Mouse (Mus musculus): Measurements from ENCODE around the gene Olfr38. TPM values are rescaled to one million over a fixed set of nuclear protein-coding genes. Genes with fewer than 3 reads are reported as not detected.

Gene Olfr38
- polyA plus RNA-seq, 1 experiment, result not detected

DNA sequence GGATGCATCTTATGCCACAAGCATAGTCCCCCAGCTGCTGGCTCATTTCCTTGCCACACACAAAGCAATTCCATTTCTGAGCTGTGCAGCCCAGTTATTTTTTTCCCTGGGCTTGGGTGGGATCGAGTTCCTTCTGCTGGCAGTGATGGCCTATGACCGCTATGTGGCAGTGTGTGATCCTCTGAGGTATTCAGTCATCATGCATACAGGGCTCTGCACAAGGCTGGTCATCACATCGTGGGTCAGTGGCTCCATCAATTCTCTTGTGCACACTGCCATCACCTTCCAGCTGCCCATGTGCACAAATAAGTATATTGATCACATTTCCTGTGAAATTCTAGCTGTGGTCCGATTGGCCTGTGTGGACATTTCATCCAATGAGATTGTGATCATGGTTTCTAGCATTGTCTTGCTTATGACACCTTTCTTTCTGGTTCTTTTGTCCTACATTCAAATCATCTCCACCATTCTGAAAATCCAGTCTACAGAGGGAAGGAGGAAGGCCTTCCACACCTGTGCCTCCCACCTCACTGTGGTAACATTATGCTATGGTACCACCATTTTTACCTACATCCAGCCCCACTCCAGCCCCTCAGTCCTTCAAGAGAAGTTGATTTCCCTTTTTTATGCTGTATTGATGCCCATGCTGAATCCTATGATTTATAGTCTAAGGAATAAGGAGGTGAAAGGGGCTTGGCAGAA, 34.2 kb downstream of the Olfr38 start:
- no peak overlapping the region for H3K4me3 ChIP-seq (replicated peaks)
- H3K27me3 ChIP-seq (ENCODE audit: control insufficient read depth), result no peaks in the 10 kb centered on the region
- H3K4me1 ChIP-seq (ENCODE audit: control insufficient read depth), result no peaks in the 10 kb centered on the region
- no peak for TF ChIP-seq TAL1 (IDR thresholded peaks at IDR 0.05; ENCODE audit: low read length)
- TF ChIP-seq GATA1 (IDR thresholded peaks at IDR 0.05; ENCODE audit: low read length), result no peak
- no peaks in the 10 kb centered on the region for H3K9me3 ChIP-seq (ENCODE audit: control insufficient read depth, low read length)
- no peaks in the 10 kb centered on the region for H3K36me3 ChIP-seq (ENCODE audit: control insufficient read depth)

DNA sequence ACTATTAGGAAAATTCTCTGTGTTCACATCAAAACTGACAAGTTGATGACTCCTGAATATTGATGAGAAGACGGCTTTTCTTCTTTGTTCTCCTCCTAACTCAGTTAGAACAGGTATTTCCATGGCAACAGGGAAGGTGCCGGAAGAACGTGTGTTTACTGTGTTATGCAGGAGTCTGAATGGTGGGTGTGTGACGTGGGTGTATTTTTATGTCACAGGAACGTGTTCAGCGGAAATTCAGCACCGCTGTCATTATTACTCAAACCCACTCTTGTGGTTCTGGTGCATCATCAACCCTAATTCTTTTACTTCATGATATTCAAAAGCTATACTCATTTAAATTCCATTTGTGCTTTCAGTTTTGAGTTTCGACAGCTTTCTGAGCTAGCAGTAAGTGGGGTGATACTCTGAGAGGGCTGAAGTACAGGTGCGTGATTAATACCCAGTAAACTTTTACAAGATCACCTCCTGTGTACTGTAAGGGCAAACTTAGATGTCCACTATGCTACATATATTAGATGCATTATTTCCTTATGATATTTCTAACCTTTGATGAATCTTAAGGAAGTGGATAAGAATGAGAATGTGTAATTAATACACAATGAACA, 34.8 kb downstream of the Olfr38 start:
- no peaks in the 10 kb centered on the region for H3K27me3 ChIP-seq (ENCODE audit: control insufficient read depth)
- 0 out of 2 replicates have a peak, but pooled peaks cover under 1% of the 10 kb centered on the region for H3K9me3 ChIP-seq (ENCODE audit: control insufficient read depth, low read length)
- no peak for TF ChIP-seq TAL1 (IDR thresholded peaks at IDR 0.05; ENCODE audit: low read length)
- no peaks in the 10 kb centered on the region for H3K4me1 ChIP-seq (ENCODE audit: control insufficient read depth)
- no peaks in the 10 kb centered on the region for H3K36me3 ChIP-seq (ENCODE audit: control insufficient read depth)
- no peak overlapping the region for H3K4me3 ChIP-seq (replicated peaks)

DNA sequence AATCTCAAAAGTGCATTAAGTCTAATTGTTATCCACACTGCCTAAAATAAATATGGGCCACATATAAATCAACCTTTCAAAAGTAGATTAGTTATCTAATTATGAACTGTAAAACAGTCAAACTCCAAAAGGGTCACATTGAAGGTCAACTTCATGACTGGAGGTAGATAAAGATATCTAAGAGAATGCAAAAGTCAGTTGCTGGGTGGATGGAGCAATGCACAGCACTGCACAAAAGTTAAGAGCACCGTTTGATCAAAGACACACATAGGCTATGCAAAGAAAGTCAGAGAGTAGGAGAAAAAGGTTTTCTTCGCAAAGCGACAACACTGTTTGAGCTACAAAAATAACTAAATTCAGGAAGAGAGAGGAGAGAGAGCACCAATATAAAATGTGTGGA, 38.8 kb downstream of the Olfr38 start:
- Histone ChIP-seq H3K4me3 (replicated peaks) (no peak overlapping the region), H3K4me1 (ENCODE audit: control insufficient read depth) (no peaks in the 10 kb centered on the region), H3K36me3 (ENCODE audit: control insufficient read depth) (no peaks in the 10 kb centered on the region), H3K9me3 (ENCODE audit: control insufficient read depth, low read length) (peaks cover 3% of the 10 kb centered on the region; the same call in 1 of the 2 replicates), H3K27me3 (ENCODE audit: control insufficient read depth) (no peaks in the 10 kb centered on the region)
- no peak for TF ChIP-seq GATA1 (IDR thresholded peaks at IDR 0.05; ENCODE audit: low read length)

DNA sequence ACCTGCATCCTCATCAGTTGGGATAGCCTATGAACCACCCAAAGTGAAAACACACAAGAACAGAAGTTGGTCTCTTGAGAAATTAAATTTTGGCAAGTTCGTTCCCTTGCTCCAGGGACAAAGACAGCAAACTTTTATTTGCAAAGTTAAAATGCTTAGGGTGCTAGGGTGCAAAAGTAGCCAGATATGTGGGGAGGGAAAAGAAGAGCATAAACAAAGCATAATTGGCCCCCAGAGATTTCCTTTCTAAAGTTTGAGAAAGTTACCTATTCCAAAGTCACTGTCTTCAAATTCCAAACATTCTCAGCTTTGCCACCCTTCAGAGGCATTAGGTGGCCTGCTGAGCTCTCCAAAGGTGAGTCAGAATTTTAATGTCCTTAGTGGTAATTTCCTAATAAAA, 55.4 kb downstream of the Olfr38 start, which contains the start of gene Olfr450:
TSS of gene Olfr450 (plus strand) at position 301 of the 400 bp plus-strand sequence.
- Histone ChIP-seq H3K9me3 (ENCODE audit: control insufficient read depth, low read length) (no peaks in the 10 kb centered on the region), H3K4me1 (ENCODE audit: control insufficient read depth) (no peaks in the 10 kb centered on the region), H3K27me3 (ENCODE audit: control insufficient read depth) (no peaks in the 10 kb centered on the region), H3K36me3 (ENCODE audit: control insufficient read depth) (no peaks in the 10 kb centered on the region), H3K4me3 (replicated peaks) (no peak within 1 kb of the TSS)
- TF ChIP-seq GATA1 (IDR thresholded peaks at IDR 0.05; ENCODE audit: low read length), result no peak
- TF ChIP-seq TAL1 (IDR thresholded peaks at IDR 0.05; ENCODE audit: low read length), result no peak

Other genes with a start within 250 kb of the Olfr38 start
- gene Olfr455, start 208.8 kb upstream of the Olfr38 start, polyA plus RNA-seq (2012), result not detected in 2 replicates
- gene Tcaf3, start 158.7 kb upstream of the Olfr38 start, polyA plus RNA-seq (2012), result not detected in 2 replicates
- 0.09 TPM in 1 of 2 replicates, not detected in the other for gene Tcaf2, start 111.2 kb upstream of the Olfr38 start, polyA plus RNA-seq (2012)
- 0.01 TPM in 2 replicates for gene Tcaf1, start 46.3 kb upstream of the Olfr38 start, polyA plus RNA-seq (2012)
- gene Olfr453, start 17.0 kb upstream of the Olfr38 start, polyA plus RNA-seq (2012), result not detected in 2 replicates
- gene Olfr452, start 28.7 kb downstream of the Olfr38 start, polyA plus RNA-seq (2012), result not detected in 2 replicates
- 0.05 TPM in 1 of 2 replicates, not detected in the other for gene Olfr450, start 55.5 kb downstream of the Olfr38 start, polyA plus RNA-seq (2012)
- gene Olfr449, start 78.0 kb downstream of the Olfr38 start, polyA plus RNA-seq (2012), result not detected in 2 replicates
- not detected in 2 replicates for gene Olfr448, start 134.0 kb downstream of the Olfr38 start, polyA plus RNA-seq (2012)
- 0.01 TPM in 1 of 2 replicates, not detected in the other for gene Olfr447, start 152.5 kb downstream of the Olfr38 start, polyA plus RNA-seq (2012)
- not detected in 2 replicates for gene Olfr446, start 165.0 kb downstream of the Olfr38 start, polyA plus RNA-seq (2012)
- gene Olfr444, start 192.7 kb downstream of the Olfr38 start, polyA plus RNA-seq (2012), result not detected in 2 replicates